1 mouse cellular context compared by ENCODE assay signal in the genomic region with DNA sequence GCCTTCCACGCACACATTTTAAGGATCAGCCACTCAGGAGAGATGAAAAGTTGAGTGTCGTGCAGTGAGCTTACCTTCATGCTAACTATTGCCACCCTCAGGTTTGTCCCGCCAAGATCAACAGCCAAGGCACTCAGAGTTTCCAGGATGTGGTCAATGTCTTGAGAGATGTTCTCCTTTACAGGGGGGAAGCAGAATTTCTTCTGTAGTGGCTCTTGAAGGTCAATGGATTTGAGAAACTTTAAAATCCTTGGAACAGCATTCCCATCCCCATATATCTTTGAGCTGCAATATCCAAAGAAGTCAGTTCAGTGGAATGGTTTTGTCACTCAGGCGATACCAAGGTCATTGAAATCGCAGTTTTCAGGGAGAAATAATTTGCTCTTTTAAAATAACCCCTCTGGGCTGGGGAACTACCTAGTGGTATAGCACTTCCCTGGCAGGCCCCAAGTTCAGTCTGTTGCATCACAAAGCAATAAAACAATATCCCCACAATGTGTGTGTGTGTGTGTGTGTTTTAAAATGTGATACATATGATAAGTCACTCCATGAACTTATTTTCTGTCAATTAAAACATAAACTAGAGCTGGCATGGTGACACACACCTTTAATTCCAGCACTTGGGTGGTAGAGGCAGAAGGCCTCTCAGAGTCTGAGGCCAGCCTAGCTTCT.
TF ChIP-seq lines count a peak whose summit lies in the region.

No protein-coding gene starts in this region.

TF ChIP-seq in CH12.LX, 34 proteins besides CTCF, POLR2A, EP300 and RAD21 (continued from another document):
- TF ChIP-seq BHLHE40 (IDR thresholded peaks at IDR 0.05; ENCODE audit: low read depth, low read length) = no peak; the same call in none of the 2 replicates
- no peak for TF ChIP-seq CHD2 (IDR thresholded peaks at IDR 0.05; ENCODE audit: low read length)
- TF ChIP-seq NELFE (IDR thresholded peaks at IDR 0.05; ENCODE audit: low read depth, low read length) = no peak
- no peak for TF ChIP-seq MAZ (IDR thresholded peaks at IDR 0.05; ENCODE audit: low read depth, low read length)
- TF ChIP-seq MEF2A (IDR thresholded peaks at IDR 0.05; ENCODE audit: borderline replicate concordance, low read depth, low read length) = no peak; the same call in 1 of the 2 replicates
- no peak for TF ChIP-seq TBP (conservative IDR thresholded peaks at IDR 0.05; ENCODE audit: low read depth, low read length)
- no peak for TF ChIP-seq USF1 (IDR thresholded peaks at IDR 0.05; ENCODE audit: low read depth, low read length)
- no peak for TF ChIP-seq ZNF384 (IDR thresholded peaks at IDR 0.05; ENCODE audit: low read depth, low read length)
- no peak for TF ChIP-seq ZC3H11A (IDR thresholded peaks at IDR 0.05; ENCODE audit: low read depth, low read length)
- TF ChIP-seq KAT2A (IDR thresholded peaks at IDR 0.05; ENCODE audit: insufficient replicate concordance, low read length) = 0 out of 2 replicates have a peak, but pooled peaks have one; percentile 37
- TF ChIP-seq SMC3 (IDR thresholded peaks at IDR 0.05; ENCODE audit: low read depth, low read length) = no peak
- peak; percentile 12; the same call in 1 of the 2 replicates for TF ChIP-seq MXI1 (IDR thresholded peaks at IDR 0.05; ENCODE audit: low read depth, low read length)
- TF ChIP-seq USF2 (conservative IDR thresholded peaks at IDR 0.05; ENCODE audit: low read depth, low read length) = no peak
- TF ChIP-seq IRF4 (IDR thresholded peaks at IDR 0.05; ENCODE audit: low read depth, low read length) = no peak
- TF ChIP-seq TCF12 (IDR thresholded peaks at IDR 0.05; ENCODE audit: low read depth, low read length) = no peak
- no peak for TF ChIP-seq SIN3A (IDR thresholded peaks at IDR 0.05; ENCODE audit: low read length)
- peak; percentile 83 for TF ChIP-seq JUN (IDR thresholded peaks at IDR 0.05; ENCODE audit: insufficient read depth, low read depth, low read length)
- TF ChIP-seq MAX (IDR thresholded peaks at IDR 0.05; ENCODE audit: low read length) = peak; percentile 71; the same call in 1 of the 2 replicates
